In genomic region chrX:13412726-13413125, GRCm38 (mm10) we compare ENCODE assay signal across 23 mouse cellular contexts. TPM values are rescaled to one million over a fixed set of nuclear protein-coding genes. Genes with fewer than 3 reads are reported as not detected.
A peak's percentile ranks its signal among the peaks of the same experiment; 100 is the strongest.
DNase-seq lines count a peak whose midpoint lies in the region; ATAC-seq and TF ChIP-seq lines count a peak whose summit lies in the region.
"Had no signal": no experiment of that assay in that cellular context is flagged by ENCODE, and none has a peak within 500 bp of the region (broad histone marks: within the 10 kb centered on the region; RNA-seq: fewer than 3 reads in every experiment).

No protein-coding gene starts in this region.

- intact Hi-C loops in gastrocnemius, postnatal 36 days (cut with DNase I) = no loop called here

- peak; percentile 43; the same call in 1 of the 2 replicates for ATAC-seq in forebrain, embryonic 13.5 days
- no peak for ATAC-seq in forebrain, postnatal 0 days
- no peak for ATAC-seq in limb, embryonic 14.5 days (ENCODE audit: low FRiP score, low read depth)
- ATAC-seq: hindbrain, postnatal 0 days had no signal

- H3K9ac ChIP-seq in forebrain, embryonic 13.5 days = no peak overlapping the region
- no peak overlapping the region for H3K9ac ChIP-seq in forebrain, postnatal 0 days
- H3K9ac ChIP-seq in limb, embryonic 14.5 days (ENCODE audit: low read depth, low read length, severe bottlenecking) = no peak overlapping the region
- H3K9ac ChIP-seq: embryonic facial prominence, embryonic 12.5 days; forebrain, embryonic 12.5 days; heart, embryonic 15.5 days; hindbrain, embryonic 13.5 days had no signal

- no peak overlapping the region for H3K4me2 ChIP-seq in forebrain, embryonic 13.5 days
- no peak overlapping the region for H3K4me2 ChIP-seq in forebrain, postnatal 0 days (ENCODE audit: low read depth)
- H3K4me2 ChIP-seq in limb, embryonic 14.5 days (replicated peaks; ENCODE audit: low read depth, low read length, severe bottlenecking) = no peak overlapping the region
- H3K4me2 ChIP-seq: embryonic facial prominence, embryonic 12.5 days; forebrain, embryonic 12.5 days; heart, embryonic 11.5 days; heart, embryonic 15.5 days; hindbrain, embryonic 13.5 days had no signal

- DNase-seq in forebrain, postnatal 0 days = no peak
- peak; percentile 59 for DNase-seq in limb, embryonic 14.5 days (ENCODE audit: low spot score)
- no peak for DNase-seq in limb, embryonic 10.5 days (ENCODE audit: low spot score)
- peak; percentile 20 for DNase-seq in NIH3T3 (ENCODE audit: low read depth)
- DNase-seq in gastrocnemius, postnatal 36 days = no peak
- no peak for DNase-seq in thymus, postnatal 10 days (ENCODE audit: low spot score in 2 of 2)
- DNase-seq: adrenal gland, postnatal 25 days; cerebellum, adult 8-10 months; cerebellum, postnatal 14 days; embryo, embryonic 11 days; gastrocnemius, postnatal 10 days; heart, adult 2 months; heart, postnatal 14 days had no signal

- H3K4me3 ChIP-seq in forebrain, embryonic 13.5 days = no peak overlapping the region
- no peak overlapping the region for H3K4me3 ChIP-seq in forebrain, postnatal 0 days (ENCODE audit: low read depth, low read length)
- H3K4me3 ChIP-seq in limb, embryonic 14.5 days (replicated peaks; ENCODE audit: low read length) = no peak overlapping the region
- no peak overlapping the region for H3K4me3 ChIP-seq in limb, embryonic 10.5 days
- no peak overlapping the region for H3K4me3 ChIP-seq in small intestine, adult 2 months (ENCODE audit: low read depth, low read length)
- H3K4me3 ChIP-seq: embryonic facial prominence, embryonic 12.5 days; forebrain, embryonic 12.5 days; heart, adult 2 months; heart, embryonic 15.5 days; hindbrain, embryonic 13.5 days had no signal

- no peaks in the 10 kb centered on the region for H3K36me3 ChIP-seq in forebrain, embryonic 13.5 days (ENCODE audit: poor library complexity, severe bottlenecking)
- no peaks in the 10 kb centered on the region for H3K36me3 ChIP-seq in forebrain, postnatal 0 days (ENCODE audit: insufficient read depth)
- no peaks in the 10 kb centered on the region for H3K36me3 ChIP-seq in limb, embryonic 14.5 days (ENCODE audit: control insufficient read depth, insufficient read depth, low read length)
- H3K36me3 ChIP-seq in limb, embryonic 10.5 days = no peaks in the 10 kb centered on the region
- no peaks in the 10 kb centered on the region for H3K36me3 ChIP-seq in small intestine, adult 2 months (ENCODE audit: control insufficient read depth, insufficient read depth, low read length)
- H3K36me3 ChIP-seq: embryonic facial prominence, embryonic 12.5 days; forebrain, embryonic 12.5 days; heart, embryonic 15.5 days; hindbrain, embryonic 13.5 days had no signal

- WGBS in forebrain, embryonic 13.5 days = 55% methylated on average over 2 of the region's 2 CpGs
- 48% methylated on average over 2 of the region's 2 CpGs for WGBS in forebrain, postnatal 0 days
- WGBS in limb, embryonic 14.5 days = 40% methylated on average over 2 of the region's 2 CpGs
- 88% methylated on average over 2 of the region's 2 CpGs for WGBS in limb, embryonic 10.5 days
- WGBS in small intestine, adult 2 months = 18% methylated on average over 2 of the region's 2 CpGs

- TF ChIP-seq POLR2A in limb, embryonic 14.5 days (IDR thresholded peaks at IDR 0.05; ENCODE audit: borderline replicate concordance, extremely low read depth, insufficient read depth, insufficient read length) = no peak
- TF ChIP-seq POLR2A in small intestine, adult 2 months (IDR thresholded peaks at IDR 0.05; ENCODE audit: low read depth, low read length) = no peak

- no peak for TF ChIP-seq CTCF in forebrain, postnatal 0 days (IDR thresholded peaks at IDR 0.05; ENCODE audit: low read depth)
- TF ChIP-seq CTCF in small intestine, adult 2 months (IDR thresholded peaks at IDR 0.05; ENCODE audit: extremely low read depth, insufficient read length, insufficient replicate concordance, low read depth, low read length) = no peak

- no peaks in the 10 kb centered on the region for H3K4me1 ChIP-seq in forebrain, embryonic 13.5 days
- no peaks in the 10 kb centered on the region for H3K4me1 ChIP-seq in forebrain, postnatal 0 days (ENCODE audit: insufficient read depth)
- H3K4me1 ChIP-seq in limb, embryonic 14.5 days (ENCODE audit: control insufficient read depth, insufficient read depth, low read length) = no peaks in the 10 kb centered on the region
- no peaks in the 10 kb centered on the region for H3K4me1 ChIP-seq in limb, embryonic 10.5 days
- no peaks in the 10 kb centered on the region for H3K4me1 ChIP-seq in small intestine, adult 2 months (ENCODE audit: control insufficient read depth, insufficient read depth, insufficient read length, low read length)
- H3K4me1 ChIP-seq: embryonic facial prominence, embryonic 12.5 days; forebrain, embryonic 12.5 days; heart, embryonic 15.5 days; hindbrain, embryonic 13.5 days had no signal

- H3K27ac ChIP-seq in forebrain, embryonic 13.5 days = no peak overlapping the region
- no peak overlapping the region for H3K27ac ChIP-seq in forebrain, postnatal 0 days (ENCODE audit: low read depth, low read length)
- no peak overlapping the region for H3K27ac ChIP-seq in limb, embryonic 14.5 days (replicated peaks; ENCODE audit: low read depth, low read length)
- no peak overlapping the region for H3K27ac ChIP-seq in limb, embryonic 10.5 days
- H3K27ac ChIP-seq in small intestine, adult 2 months (ENCODE audit: insufficient read depth, low read depth, low read length) = peak overlapping the region; percentile 55; the same call in 1 of the 2 replicates
- H3K27ac ChIP-seq: embryonic facial prominence, embryonic 12.5 days; forebrain, embryonic 12.5 days; heart, adult 2 months; heart, embryonic 15.5 days; hindbrain, embryonic 13.5 days; hindbrain, postnatal 0 days had no signal

- H3K27me3 ChIP-seq in forebrain, embryonic 13.5 days = no peaks in the 10 kb centered on the region
- H3K27me3 ChIP-seq in forebrain, postnatal 0 days (ENCODE audit: insufficient read depth, low read length) = no peaks in the 10 kb centered on the region
- no peaks in the 10 kb centered on the region for H3K27me3 ChIP-seq in limb, embryonic 14.5 days (ENCODE audit: control insufficient read depth, insufficient read depth, low read length)
- H3K27me3 ChIP-seq in limb, embryonic 10.5 days (ENCODE audit: low read depth, poor library complexity, severe bottlenecking) = peaks cover 96% of the 10 kb centered on the region
- H3K27me3 ChIP-seq in small intestine, adult 2 months (ENCODE audit: control insufficient read depth, insufficient read depth, low read length) = no peaks in the 10 kb centered on the region
- H3K27me3 ChIP-seq: CH12.LX had no signal

- no peaks in the 10 kb centered on the region for H3K9me3 ChIP-seq in forebrain, embryonic 13.5 days (replicated peaks)
- H3K9me3 ChIP-seq in forebrain, postnatal 0 days (ENCODE audit: low read length) = no peaks in the 10 kb centered on the region
- no peaks in the 10 kb centered on the region for H3K9me3 ChIP-seq in limb, embryonic 14.5 days (ENCODE audit: control insufficient read depth, low read length)
- H3K9me3 ChIP-seq in limb, embryonic 10.5 days (replicated peaks) = no peaks in the 10 kb centered on the region
- H3K9me3 ChIP-seq: embryonic facial prominence, embryonic 12.5 days; forebrain, embryonic 12.5 days; heart, embryonic 15.5 days; hindbrain, embryonic 13.5 days had no signal

RNA-seq across cellular contexts. Expression of gene Nyx, which starts 53.2 kb away (rescaled TPM):
- polyA plus RNA-seq in forebrain, embryonic 13.5 days (2015; fragmentation: Nextera tagmentation; extraction: Ambion mirVana) = 0.04 TPM in 1 of 2 replicates, not detected in the other
- total RNA-seq in forebrain, postnatal 0 days (2014; rRNA removed) = 0.38 and 0.62 TPM in 2 replicates
- 0.11 and 0.21 TPM in 2 replicates for polyA plus RNA-seq in forebrain, postnatal 0 days (2015; fragmentation: Nextera tagmentation; extraction: Ambion mirVana)
- 0.10 and 0.12 TPM in 2 replicates for polyA plus RNA-seq in limb, embryonic 14.5 days (2012; rRNA removed)
- polyA plus RNA-seq in limb, embryonic 14.5 days (2014; fragmentation: Nextera tagmentation; extraction: Ambion mirVana) = 0.04 TPM in 1 of 2 replicates, not detected in the other
- polyA plus RNA-seq in limb, embryonic 10.5 days (2016; fragmentation: Nextera tagmentation; extraction: Ambion mirVana) = 0.04 and 0.08 TPM in 2 replicates
- 0.34 and 1.4 TPM in 2 replicates for polyA plus RNA-seq in small intestine, adult 2 months (2012; rRNA removed)
- not detected for total RNA-seq in gastrocnemius, postnatal 36 days (2021)
- total RNA-seq: common myeloid progenitor, adult 5-6 weeks had no signal
- polyA plus RNA-seq: heart, embryonic 11.5 days had no signal

Comparison
In these comparisons a context has a peak if more than half of its experiments do, and no peak if none do; other contexts are left out.
1. DNase-seq: peak in limb, embryonic 14.5 days (single experiment) and NIH3T3 (single experiment); none in forebrain, postnatal 0 days (single experiment), limb, embryonic 10.5 days (single experiment), gastrocnemius, postnatal 36 days (0 of 2) and thymus, postnatal 10 days (0 of 2).